Comparison of ENCODE assay signal across 9 mouse cellular contexts in the genomic region with DNA sequence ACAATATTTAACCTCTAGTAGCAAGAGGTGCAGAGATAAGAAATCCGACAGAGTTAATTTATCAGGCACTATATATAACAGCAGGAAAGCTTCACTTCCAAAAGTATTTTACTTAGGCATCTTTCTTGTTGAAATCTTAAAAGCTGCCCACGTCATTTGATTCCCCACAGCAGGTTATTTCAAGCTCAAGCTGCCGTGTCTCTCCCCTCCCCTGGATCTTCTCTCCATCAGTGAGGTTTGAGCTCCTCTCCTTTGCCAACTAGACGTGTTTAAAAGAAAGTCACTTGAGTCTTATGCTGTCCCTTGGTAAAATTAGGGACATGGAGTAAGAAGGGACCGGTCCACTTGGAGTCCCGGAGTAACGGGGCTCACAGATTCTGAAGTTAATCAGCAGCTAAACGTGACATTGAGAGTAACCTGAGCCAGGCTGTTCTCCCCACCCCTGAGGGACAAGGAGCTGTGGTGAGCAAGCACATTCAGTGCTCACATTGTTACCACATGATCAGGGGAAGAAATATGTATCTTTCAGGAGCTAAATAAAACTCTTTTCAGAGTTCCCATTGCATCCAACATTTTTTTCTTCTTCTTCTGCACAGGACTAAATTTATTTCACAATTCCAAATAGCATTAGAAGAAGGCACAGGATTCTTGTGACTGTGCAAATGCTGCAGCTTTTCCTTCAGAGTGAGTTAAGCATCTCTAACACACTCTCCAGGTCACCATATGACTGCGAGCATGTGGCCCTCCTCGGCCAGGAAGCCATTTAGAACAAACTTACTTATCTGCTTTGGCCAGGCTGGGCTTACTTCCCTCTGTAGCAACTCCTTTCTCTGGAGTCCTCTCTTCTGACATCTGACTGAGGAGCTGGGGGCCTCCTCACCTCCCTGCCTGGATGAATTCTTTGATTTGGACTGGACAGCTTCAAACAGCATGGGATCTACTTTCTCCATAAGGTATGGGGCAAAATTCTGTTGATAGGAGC. TPM values are rescaled to one million over a fixed set of nuclear protein-coding genes. Genes with fewer than 3 reads are reported as not detected.
DNase-seq lines count a peak whose midpoint lies in the region; ATAC-seq and TF ChIP-seq lines count a peak whose summit lies in the region.
"Had no signal": no experiment of that assay in that cellular context is flagged by ENCODE, and none has a peak within 500 bp of the region (broad histone marks: within the 10 kb centered on the region; RNA-seq: fewer than 3 reads in every experiment).

A gene (plus strand): TSS at position 833 of the 982 bp plus-strand sequence.

- H3K4me2 ChIP-seq in forebrain, embryonic 12.5 days = no peak within 1 kb of the TSS
- peak within 1 kb of the TSS; percentile 54 for H3K4me2 ChIP-seq in heart, embryonic 13.5 days
- peak within 1 kb of the TSS; percentile 31 for H3K4me2 ChIP-seq in kidney, embryonic 16.5 days (replicated peaks; ENCODE audit: low read depth, low read length)
- no peak within 1 kb of the TSS for H3K4me2 ChIP-seq in liver, embryonic 13.5 days
- H3K4me2 ChIP-seq in stomach, embryonic 14.5 days (replicated peaks; ENCODE audit: low read depth, low read length) = 0 out of 2 replicates have a peak within 1 kb of the TSS, but pooled peaks have one; percentile 6

- H3K9me3 ChIP-seq in forebrain, embryonic 12.5 days = no peaks in the 10 kb centered on the region
- no peaks in the 10 kb centered on the region for H3K9me3 ChIP-seq in heart, embryonic 13.5 days
- H3K9me3 ChIP-seq in kidney, embryonic 16.5 days (ENCODE audit: low read length) = no peaks in the 10 kb centered on the region
- no peaks in the 10 kb centered on the region for H3K9me3 ChIP-seq in liver, embryonic 13.5 days (replicated peaks)
- no peaks in the 10 kb centered on the region for H3K9me3 ChIP-seq in stomach, embryonic 14.5 days (ENCODE audit: control insufficient read depth, low read depth, low read length)

- no peak for TF ChIP-seq CTCF in lung, adult 2 months (IDR thresholded peaks at IDR 0.05; ENCODE audit: insufficient read depth, low read length)

- H3K27me3 ChIP-seq in forebrain, embryonic 12.5 days = no peaks in the 10 kb centered on the region
- H3K27me3 ChIP-seq in heart, embryonic 13.5 days (replicated peaks) = no peaks in the 10 kb centered on the region
- H3K27me3 ChIP-seq in kidney, embryonic 16.5 days (ENCODE audit: insufficient read depth, low read length) = no peaks in the 10 kb centered on the region
- H3K27me3 ChIP-seq in liver, embryonic 13.5 days = no peaks in the 10 kb centered on the region
- H3K27me3 ChIP-seq in stomach, embryonic 14.5 days (ENCODE audit: control insufficient read depth, insufficient read depth, low read length) = no peaks in the 10 kb centered on the region

- H3K27ac ChIP-seq in forebrain, embryonic 12.5 days = no peak within 1 kb of the TSS
- H3K27ac ChIP-seq in heart, embryonic 13.5 days (replicated peaks) = peak within 1 kb of the TSS; percentile 78
- no peak within 1 kb of the TSS for H3K27ac ChIP-seq in kidney, embryonic 16.5 days (ENCODE audit: low read length)
- H3K27ac ChIP-seq in liver, embryonic 13.5 days = no peak within 1 kb of the TSS
- H3K27ac ChIP-seq in stomach, embryonic 14.5 days (ENCODE audit: low read length) = no peak within 1 kb of the TSS

- H3K9ac ChIP-seq in forebrain, embryonic 12.5 days = no peak within 1 kb of the TSS
- H3K9ac ChIP-seq in heart, embryonic 13.5 days = peak within 1 kb of the TSS; percentile 59; the same call in 1 of the 2 replicates
- H3K9ac ChIP-seq in kidney, embryonic 16.5 days (replicated peaks; ENCODE audit: low read length) = no peak within 1 kb of the TSS
- no peak within 1 kb of the TSS for H3K9ac ChIP-seq in liver, embryonic 13.5 days
- no peak within 1 kb of the TSS for H3K9ac ChIP-seq in stomach, embryonic 14.5 days (replicated peaks; ENCODE audit: low read depth, low read length)

- no peaks in the 10 kb centered on the region for H3K4me1 ChIP-seq in lung, adult 2 months (ENCODE audit: control insufficient read depth, insufficient read depth, low read length)
- H3K4me1 ChIP-seq in forebrain, embryonic 12.5 days = no peaks in the 10 kb centered on the region
- peaks cover 37% of the 10 kb centered on the region for H3K4me1 ChIP-seq in heart, embryonic 13.5 days
- peaks cover 13% of the 10 kb centered on the region for H3K4me1 ChIP-seq in kidney, embryonic 16.5 days (ENCODE audit: insufficient read depth, low read length)
- H3K4me1 ChIP-seq in liver, embryonic 13.5 days (replicated peaks) = peaks cover 17% of the 10 kb centered on the region
- H3K4me1 ChIP-seq in stomach, embryonic 14.5 days (ENCODE audit: control insufficient read depth, insufficient read depth, low read length) = peaks cover 4% of the 10 kb centered on the region; the same call in 1 of the 2 replicates

- ATAC-seq in forebrain, embryonic 12.5 days (ENCODE audit: low FRiP score) = no peak
- ATAC-seq in heart, embryonic 13.5 days (ENCODE audit: extremely low read depth, insufficient number of reproducible peaks, low FRiP score, low TSS enrichment) = no peak
- ATAC-seq in kidney, embryonic 16.5 days (ENCODE audit: low FRiP score, low TSS enrichment) = peak; percentile 82; the same call in 1 of the 2 replicates
- ATAC-seq in liver, embryonic 13.5 days (ENCODE audit: low read depth) = peak; percentile 77
- ATAC-seq in stomach, embryonic 14.5 days (ENCODE audit: insufficient number of reproducible peaks, insufficient read depth, low FRiP score, low read depth) = no peak

- DNase-seq in lung, adult 2 months = peak; percentile 8
- DNase-seq in lung, postnatal 14 days = no peak
- DNase-seq in liver, embryonic 13.5 days = peak; percentile 15
- no peak for DNase-seq in ovary, postnatal 14 days (ENCODE audit: low spot score)

- no peak for TF ChIP-seq POLR2A in lung, adult 2 months (IDR thresholded peaks at IDR 0.05; ENCODE audit: borderline replicate concordance, extremely low read depth, low read depth, low read length)

- no peaks in the 10 kb centered on the region for H3K36me3 ChIP-seq in forebrain, embryonic 12.5 days (replicated peaks)
- H3K36me3 ChIP-seq in heart, embryonic 13.5 days = no peaks in the 10 kb centered on the region
- no peaks in the 10 kb centered on the region for H3K36me3 ChIP-seq in kidney, embryonic 16.5 days (ENCODE audit: insufficient read depth, low read length)
- H3K36me3 ChIP-seq in liver, embryonic 13.5 days = no peaks in the 10 kb centered on the region
- H3K36me3 ChIP-seq in stomach, embryonic 14.5 days (ENCODE audit: control insufficient read depth, insufficient read depth, low read length) = no peaks in the 10 kb centered on the region

- 27% methylated on average over 10 of the region's 10 CpGs for WGBS in lung, adult 2 months
- WGBS in forebrain, embryonic 12.5 days = 53% methylated on average over 10 of the region's 10 CpGs
- 7% methylated on average over 10 of the region's 10 CpGs for WGBS in heart, embryonic 13.5 days
- 16% methylated on average over 10 of the region's 10 CpGs for WGBS in kidney, embryonic 16.5 days
- 9% methylated on average over 10 of the region's 10 CpGs for WGBS in liver, embryonic 13.5 days (ENCODE audit: insufficient replicate concordance)
- WGBS in stomach, embryonic 14.5 days = 17% methylated on average over 10 of the region's 10 CpGs

- no peak within 1 kb of the TSS for H3K4me3 ChIP-seq in lung, adult 2 months (replicated peaks; ENCODE audit: extremely low read depth, low read depth, low read length)
- no peak within 1 kb of the TSS for H3K4me3 ChIP-seq in forebrain, embryonic 12.5 days (replicated peaks)
- peak within 1 kb of the TSS; percentile 24; the same call in 1 of the 2 replicates for H3K4me3 ChIP-seq in heart, embryonic 13.5 days
- H3K4me3 ChIP-seq in kidney, embryonic 16.5 days (ENCODE audit: low read length) = no peak within 1 kb of the TSS
- no peak within 1 kb of the TSS for H3K4me3 ChIP-seq in liver, embryonic 13.5 days (replicated peaks)
- no peak within 1 kb of the TSS for H3K4me3 ChIP-seq in stomach, embryonic 14.5 days (ENCODE audit: low read depth, low read length)
- H3K4me3 ChIP-seq: myocyte had no signal

RNA-seq across cellular contexts. Expression of the gene that starts here (rescaled TPM):
- 12.0 and 20.0 TPM in 2 replicates for polyA plus RNA-seq in lung, adult 2 months (2012; rRNA removed)
- 12.2 and 15.0 TPM in 2 replicates for polyA plus RNA-seq in forebrain, embryonic 12.5 days (2016; fragmentation: Nextera tagmentation; extraction: Ambion mirVana)
- 23.8 and 26.1 TPM in 2 replicates for polyA plus RNA-seq in heart, embryonic 13.5 days (2015; fragmentation: Nextera tagmentation; extraction: Ambion mirVana)
- 11.1 and 14.4 TPM in 2 replicates for polyA plus RNA-seq in kidney, embryonic 16.5 days (2015; fragmentation: Nextera tagmentation; extraction: Ambion mirVana)
- 11.7 and 11.8 TPM in 2 replicates for polyA plus RNA-seq in liver, embryonic 13.5 days (2015; fragmentation: Nextera tagmentation; extraction: Ambion mirVana)
- 28.3 and 29.3 TPM in 2 replicates for polyA plus RNA-seq in stomach, embryonic 14.5 days (2014; fragmentation: Nextera tagmentation; extraction: Ambion mirVana)

Comparison
In these comparisons a context has a peak if more than half of its experiments do, and no peak if none do; other contexts are left out.
1. DNase-seq: peak in lung, adult 2 months (single experiment) and liver, embryonic 13.5 days (single experiment); none in lung, postnatal 14 days (single experiment) and ovary, postnatal 14 days (single experiment).
2. ATAC-seq: peak in kidney, embryonic 16.5 days (single experiment) and liver, embryonic 13.5 days (single experiment); none in forebrain, embryonic 12.5 days (single experiment), heart, embryonic 13.5 days (single experiment) and stomach, embryonic 14.5 days (single experiment).
3. H3K4me2 ChIP-seq: peak in heart, embryonic 13.5 days (single experiment), kidney, embryonic 16.5 days (single experiment) and stomach, embryonic 14.5 days (single experiment); none in forebrain, embryonic 12.5 days (single experiment) and liver, embryonic 13.5 days (single experiment).